Mouse (Mus musculus): Measurements from ENCODE around the gene Slc26a5. TPM values are rescaled to one million over a fixed set of nuclear protein-coding genes. Genes with fewer than 3 reads are reported as not detected.

Slc26a5 gene
- polyA plus RNA-seq, 1 experiment from 2014 or later, result 0.05 TPM

GRCm38 (mm10) chr5:21858653-21859052 lies 6.8 kb downstream of the Slc26a5 start:
- H3K9me3 ChIP-seq, result no peaks in the 10 kb centered on the region
- no peak overlapping the region for H3K9ac ChIP-seq (replicated peaks)
- no peaks in the 10 kb centered on the region for H3K36me3 ChIP-seq
- no peaks in the 10 kb centered on the region for H3K4me1 ChIP-seq (replicated peaks)
- no peak overlapping the region for H3K4me3 ChIP-seq (replicated peaks)
- no peak overlapping the region for H3K4me2 ChIP-seq (replicated peaks)
- no peak overlapping the region for H3K27ac ChIP-seq
- H3K27me3 ChIP-seq, result no peaks in the 10 kb centered on the region
- WGBS, result 90% methylated on average over 7 of the region's 7 CpGs
- no peak for ATAC-seq

- no peak overlapping the region for H3K4me3 ChIP-seq (replicated peaks)
- no peak overlapping the region for H3K27ac ChIP-seq
- H3K4me2 ChIP-seq (replicated peaks), result no peak overlapping the region
- peak; percentile 78 for ATAC-seq
- WGBS, result 54% methylated on average over 10 of the region's 10 CpGs
- H3K9me3 ChIP-seq, result no peaks in the 10 kb centered on the region
- no peaks in the 10 kb centered on the region for H3K36me3 ChIP-seq
- no peaks in the 10 kb centered on the region for H3K27me3 ChIP-seq
- no peaks in the 10 kb centered on the region for H3K4me1 ChIP-seq (replicated peaks)
- no peak overlapping the region for H3K9ac ChIP-seq (replicated peaks)
Measured at GRCm38 (mm10) chr5:21851679-21852340, 13.6 kb downstream of the Slc26a5 start.

GRCm38 (mm10) chr5:21847438-21847837 lies 18.0 kb downstream of the Slc26a5 start:
- Histone ChIP-seq H3K4me1 (replicated peaks) (no peaks in the 10 kb centered on the region), H3K36me3 (no peaks in the 10 kb centered on the region), H3K9ac (replicated peaks) (no peak overlapping the region), H3K9me3 (no peaks in the 10 kb centered on the region), H3K4me3 (replicated peaks) (no peak overlapping the region), H3K4me2 (replicated peaks) (no peak overlapping the region), H3K27ac (no peak overlapping the region), H3K27me3 (no peaks in the 10 kb centered on the region)
- no peak for ATAC-seq
- 80% methylated on average over 6 of the region's 6 CpGs for WGBS

- 89% methylated on average over 20 of the region's 20 CpGs for WGBS
- H3K27me3 ChIP-seq, result no peaks in the 10 kb centered on the region
- no peaks in the 10 kb centered on the region for H3K36me3 ChIP-seq
- no peak overlapping the region for H3K4me3 ChIP-seq (replicated peaks)
- no peak overlapping the region for H3K27ac ChIP-seq
- no peak overlapping the region for H3K9ac ChIP-seq (replicated peaks)
- H3K9me3 ChIP-seq, result no peaks in the 10 kb centered on the region
- H3K4me2 ChIP-seq (replicated peaks), result no peak overlapping the region
- no peaks in the 10 kb centered on the region for H3K4me1 ChIP-seq (replicated peaks)
- ATAC-seq, result no peak
Measured at GRCm38 (mm10) chr5:21846616-21847290, 18.7 kb downstream of the Slc26a5 start.

- ATAC-seq, result no peak
- H3K9me3 ChIP-seq, result no peaks in the 10 kb centered on the region
- H3K4me2 ChIP-seq (replicated peaks), result no peak overlapping the region
- H3K9ac ChIP-seq (replicated peaks), result no peak overlapping the region
- WGBS, result 72% methylated on average over 4 of the region's 4 CpGs
- H3K36me3 ChIP-seq, result no peaks in the 10 kb centered on the region
- no peaks in the 10 kb centered on the region for H3K4me1 ChIP-seq (replicated peaks)
- no peaks in the 10 kb centered on the region for H3K27me3 ChIP-seq
- H3K4me3 ChIP-seq (replicated peaks), result no peak overlapping the region
- H3K27ac ChIP-seq, result no peak overlapping the region
Measured at GRCm38 (mm10) chr5:21844676-21845075, 20.7 kb downstream of the Slc26a5 start.

- no peak overlapping the region for H3K4me3 ChIP-seq (replicated peaks)
- no peak overlapping the region for H3K4me2 ChIP-seq (replicated peaks)
- WGBS, result 85% methylated on average over 3 of the region's 3 CpGs
- no peaks in the 10 kb centered on the region for H3K9me3 ChIP-seq
- H3K9ac ChIP-seq (replicated peaks), result no peak overlapping the region
- H3K36me3 ChIP-seq, result no peaks in the 10 kb centered on the region
- H3K27ac ChIP-seq, result no peak overlapping the region
- H3K27me3 ChIP-seq, result no peaks in the 10 kb centered on the region
- H3K4me1 ChIP-seq (replicated peaks), result no peaks in the 10 kb centered on the region
- no peak for ATAC-seq
Measured at GRCm38 (mm10) chr5:21831761-21832160, 33.6 kb downstream of the Slc26a5 start.

- no peaks in the 10 kb centered on the region for H3K27me3 ChIP-seq
- no peak overlapping the region for H3K4me2 ChIP-seq (replicated peaks)
- 65% methylated on average over 4 of the region's 4 CpGs for WGBS
- H3K36me3 ChIP-seq, result no peaks in the 10 kb centered on the region
- H3K9me3 ChIP-seq, result no peaks in the 10 kb centered on the region
- peaks cover 6% of the 10 kb centered on the region; the same call in 1 of the 2 replicates for H3K4me1 ChIP-seq (replicated peaks)
- no peak overlapping the region for H3K9ac ChIP-seq (replicated peaks)
- no peak for ATAC-seq
- no peak overlapping the region for H3K4me3 ChIP-seq (replicated peaks)
- H3K27ac ChIP-seq, result no peak overlapping the region
Measured at GRCm38 (mm10) chr5:21828855-21829254, 36.5 kb downstream of the Slc26a5 start.

- Histone ChIP-seq H3K4me3 (replicated peaks) (no peak overlapping the region), H3K36me3 (no peaks in the 10 kb centered on the region), H3K4me2 (replicated peaks) (no peak overlapping the region), H3K27ac (no peak overlapping the region), H3K9me3 (no peaks in the 10 kb centered on the region), H3K4me1 (replicated peaks) (peaks cover 6% of the 10 kb centered on the region; the same call in 1 of the 2 replicates), H3K27me3 (no peaks in the 10 kb centered on the region), H3K9ac (replicated peaks) (no peak overlapping the region)
- ATAC-seq, result no peak
- 30% methylated on average over 6 of the region's 6 CpGs for WGBS
Measured at GRCm38 (mm10) chr5:21827643-21828042, 37.8 kb downstream of the Slc26a5 start.

GRCm38 (mm10) chr5:21826370-21826769 lies 39.0 kb downstream of the Slc26a5 start:
- H3K36me3 ChIP-seq, result no peaks in the 10 kb centered on the region
- H3K4me2 ChIP-seq (replicated peaks), result no peak overlapping the region
- H3K9me3 ChIP-seq, result no peaks in the 10 kb centered on the region
- H3K9ac ChIP-seq (replicated peaks), result no peak overlapping the region
- H3K4me3 ChIP-seq (replicated peaks), result no peak overlapping the region
- no peak overlapping the region for H3K27ac ChIP-seq
- H3K4me1 ChIP-seq (replicated peaks), result peaks cover 6% of the 10 kb centered on the region; the same call in 1 of the 2 replicates
- H3K27me3 ChIP-seq, result no peaks in the 10 kb centered on the region
- ATAC-seq, result no peak
- 12% methylated on average over 7 of the region's 7 CpGs for WGBS

GRCm38 (mm10) chr5:21813994-21814393 lies 51.4 kb downstream of the Slc26a5 start:
- no peak for ATAC-seq
- H3K27ac ChIP-seq, result no peak overlapping the region
- WGBS, result 46% methylated on average over 1 of the region's 1 CpGs
- H3K9me3 ChIP-seq, result no peaks in the 10 kb centered on the region
- no peaks in the 10 kb centered on the region for H3K4me1 ChIP-seq (replicated peaks)
- no peak overlapping the region for H3K4me3 ChIP-seq (replicated peaks)
- no peaks in the 10 kb centered on the region for H3K27me3 ChIP-seq
- H3K4me2 ChIP-seq (replicated peaks), result no peak overlapping the region
- H3K9ac ChIP-seq (replicated peaks), result no peak overlapping the region
- no peaks in the 10 kb centered on the region for H3K36me3 ChIP-seq

- no peaks in the 10 kb centered on the region for H3K27me3 ChIP-seq
- no peaks in the 10 kb centered on the region for H3K9me3 ChIP-seq
- H3K4me2 ChIP-seq (replicated peaks), result no peak overlapping the region
- no peak for ATAC-seq
- H3K9ac ChIP-seq (replicated peaks), result no peak overlapping the region
- no peaks in the 10 kb centered on the region for H3K36me3 ChIP-seq
- WGBS, result 82% methylated on average over 10 of the region's 10 CpGs
- H3K4me1 ChIP-seq (replicated peaks), result no peaks in the 10 kb centered on the region
- no peak overlapping the region for H3K27ac ChIP-seq
- no peak overlapping the region for H3K4me3 ChIP-seq (replicated peaks)
Measured at GRCm38 (mm10) chr5:21810924-21811323, 54.5 kb downstream of the Slc26a5 start.

- no peak overlapping the region for H3K9ac ChIP-seq (replicated peaks)
- H3K4me3 ChIP-seq (replicated peaks), result no peak overlapping the region
- no peak for ATAC-seq
- H3K4me1 ChIP-seq (replicated peaks), result no peaks in the 10 kb centered on the region
- peaks cover 43% of the 10 kb centered on the region for H3K36me3 ChIP-seq
- H3K27ac ChIP-seq, result no peak overlapping the region
- H3K4me2 ChIP-seq (replicated peaks), result no peak overlapping the region
- no peaks in the 10 kb centered on the region for H3K9me3 ChIP-seq
- 90% methylated on average over 4 of the region's 4 CpGs for WGBS
- no peaks in the 10 kb centered on the region for H3K27me3 ChIP-seq
Measured at GRCm38 (mm10) chr5:21804837-21805236, 60.6 kb downstream of the Slc26a5 start.
